Mouse (Mus musculus): ENCODE results near the gene Hmmr. TPM values are rescaled to one million over a fixed set of nuclear protein-coding genes. Genes with fewer than 3 reads are reported as not detected.
"Not testable (repeated sequence)": the region's sequence is repeated elsewhere in the genome, so short reads cannot be mapped to it uniquely, and the experiment has no call there.

Gene Hmmr
- polyA plus RNA-seq, 1 experiment from 2014 or later = 43.2 TPM

DNA sequence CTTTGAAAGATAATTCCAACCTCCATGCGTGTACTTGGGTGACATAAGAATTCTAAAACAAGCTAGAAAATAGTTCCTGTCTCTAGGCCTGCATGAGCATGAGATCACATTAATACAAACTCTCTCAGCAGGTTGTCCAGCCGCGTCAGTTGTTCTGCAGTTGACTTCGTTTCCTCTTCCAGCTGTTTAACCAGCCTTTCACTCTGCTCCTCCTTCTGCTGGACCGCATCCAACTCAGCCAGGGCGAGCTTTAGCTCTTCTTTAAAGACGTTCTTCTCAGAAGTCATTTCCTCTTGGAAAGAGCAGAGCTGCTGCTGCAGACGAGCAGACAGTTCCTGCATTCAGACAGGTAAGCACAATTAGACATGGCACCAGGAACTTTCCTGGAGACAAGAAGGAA is 19.4 kb downstream of the Hmmr start:
- no peak overlapping the region for H3K4me2 ChIP-seq (replicated peaks; ENCODE audit: low read depth, low read length)
- ATAC-seq (ENCODE audit: low FRiP score, low TSS enrichment) = no peak
- no peaks in the 10 kb centered on the region for H3K9me3 ChIP-seq (ENCODE audit: low read length)
- no peaks in the 10 kb centered on the region for H3K4me1 ChIP-seq (ENCODE audit: insufficient read depth, low read length)
- 80% methylated on average over 8 of the region's 8 CpGs for WGBS
- H3K27me3 ChIP-seq (ENCODE audit: insufficient read depth, low read length) = no peaks in the 10 kb centered on the region
- no peak overlapping the region for H3K9ac ChIP-seq (replicated peaks; ENCODE audit: low read length)
- no peak overlapping the region for H3K4me3 ChIP-seq (ENCODE audit: low read length)
- peaks cover 62% of the 10 kb centered on the region for H3K36me3 ChIP-seq (ENCODE audit: insufficient read depth, low read length)
- H3K27ac ChIP-seq (ENCODE audit: low read length) = no peak overlapping the region

DNA sequence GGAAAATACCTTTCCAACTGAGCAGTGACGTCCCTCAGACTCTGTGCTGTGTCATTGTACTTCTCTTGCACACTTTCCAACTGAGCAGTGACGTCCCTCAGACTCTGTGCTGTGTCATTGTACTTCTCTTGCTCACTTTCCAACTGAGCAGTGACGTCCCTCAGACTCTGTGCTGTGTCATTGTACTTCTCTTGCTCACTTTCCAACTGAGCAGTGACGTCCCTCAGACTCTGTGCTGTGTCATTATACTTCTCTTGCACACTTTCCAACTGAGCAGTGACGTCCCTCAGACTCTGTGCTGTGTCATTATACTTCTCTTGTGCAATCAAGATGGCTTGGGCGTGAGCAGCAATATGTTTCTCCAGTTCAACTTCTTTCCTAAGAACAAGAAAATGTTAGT is 23.3 kb downstream of the Hmmr start:
- WGBS = 92% methylated on average over 6 of the region's 6 CpGs
- not testable (repeated sequence) for H3K27me3 ChIP-seq (ENCODE audit: insufficient read depth, low read length); H3K4me1 ChIP-seq (ENCODE audit: insufficient read depth, low read length); ATAC-seq (ENCODE audit: low FRiP score, low TSS enrichment); H3K9ac ChIP-seq (replicated peaks; ENCODE audit: low read length); H3K4me2 ChIP-seq (replicated peaks; ENCODE audit: low read depth, low read length); H3K4me3 ChIP-seq (ENCODE audit: low read length); H3K9me3 ChIP-seq (ENCODE audit: low read length); H3K27ac ChIP-seq (ENCODE audit: low read length)
- peaks cover 64% of the 10 kb centered on the region for H3K36me3 ChIP-seq (ENCODE audit: insufficient read depth, low read length)

DNA sequence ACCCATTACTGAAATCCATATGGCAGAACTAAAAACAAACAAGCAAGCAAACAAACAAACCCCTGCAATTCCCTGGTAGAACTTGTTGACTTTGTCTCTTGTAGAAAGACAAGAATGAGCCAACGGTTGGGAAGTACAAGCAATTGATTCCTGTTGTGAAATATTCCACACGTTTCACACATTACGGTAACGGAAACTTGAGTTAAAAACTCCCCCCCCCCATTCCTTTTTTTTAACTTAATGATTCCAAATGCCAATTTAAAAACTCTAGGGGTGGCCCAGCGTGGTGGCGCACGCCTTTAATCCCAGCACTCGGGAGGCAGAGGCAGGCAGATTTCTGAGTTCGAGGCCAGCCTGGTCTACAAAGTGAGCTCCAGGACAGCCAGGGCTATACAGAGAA is 38.1 kb downstream of the Hmmr start, which contains the start of gene Mat2b:
Gene Mat2b (minus strand): TSS at position 101 of the 400 bp plus-strand sequence.
- WGBS = 84% methylated on average over 8 of the region's 9 CpGs
- Histone ChIP-seq H3K4me2 (replicated peaks; ENCODE audit: low read depth, low read length) (peak within 1 kb of the TSS; percentile 86), H3K4me1 (ENCODE audit: insufficient read depth, low read length) (peaks cover 16% of the 10 kb centered on the region), H3K27me3 (ENCODE audit: insufficient read depth, low read length) (no peaks in the 10 kb centered on the region), H3K4me3 (ENCODE audit: low read length) (peak within 1 kb of the TSS; percentile 76), H3K9ac (replicated peaks; ENCODE audit: low read length) (peak within 1 kb of the TSS; percentile 86), H3K9me3 (ENCODE audit: low read length) (peaks cover 5% of the 10 kb centered on the region; the same call in 1 of the 2 replicates), H3K27ac (ENCODE audit: low read length) (peak within 1 kb of the TSS; percentile 98), H3K36me3 (ENCODE audit: insufficient read depth, low read length) (peaks cover 4% of the 10 kb centered on the region; the same call in 1 of the 2 replicates)
- no peak for ATAC-seq (ENCODE audit: low FRiP score, low TSS enrichment)

DNA sequence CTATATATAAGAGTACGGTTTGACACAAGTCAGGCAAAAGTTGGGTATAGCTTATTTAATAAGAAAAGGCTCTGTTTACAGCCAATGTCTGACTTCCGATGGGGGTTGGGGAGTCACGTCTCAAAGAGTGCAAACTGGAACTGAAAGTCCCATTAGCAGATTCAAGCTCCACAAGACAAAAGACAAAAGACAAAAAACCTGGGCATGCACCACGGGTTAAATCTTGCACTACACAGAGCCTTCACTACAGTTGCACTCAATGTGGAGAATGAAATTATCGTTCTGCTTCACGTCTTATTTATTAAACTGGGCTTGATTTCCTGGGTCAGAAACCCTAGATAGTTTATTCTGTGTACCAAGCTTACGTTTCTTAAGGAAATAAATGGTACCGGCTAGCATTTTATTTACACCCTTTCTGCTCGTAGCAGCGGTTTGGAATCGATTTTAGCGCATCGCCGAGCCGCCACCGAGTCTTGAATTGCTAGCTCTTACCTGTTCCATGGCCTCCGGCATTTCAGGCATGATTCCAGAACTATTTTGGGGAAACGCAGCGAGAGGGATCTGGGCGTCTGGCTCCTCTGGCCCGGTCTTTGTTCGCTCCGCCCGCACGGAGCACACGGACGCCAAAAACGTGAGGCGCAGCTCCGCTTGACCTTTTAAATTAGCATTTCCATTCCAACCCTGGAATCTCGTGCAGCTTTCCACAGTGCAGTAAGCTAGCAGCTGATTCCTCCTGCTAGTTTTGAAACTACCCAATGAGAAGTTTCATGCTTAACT is 38.7 kb downstream of the Hmmr start:
- no peaks in the 10 kb centered on the region for H3K9me3 ChIP-seq (ENCODE audit: low read length)
- ATAC-seq (ENCODE audit: low FRiP score, low TSS enrichment) = peak; percentile 37
- peak overlapping the region; percentile 86 for H3K4me2 ChIP-seq (replicated peaks; ENCODE audit: low read depth, low read length)
- no peaks in the 10 kb centered on the region for H3K27me3 ChIP-seq (ENCODE audit: insufficient read depth, low read length)
- under 1% methylated on average over 31 of the region's 31 CpGs for WGBS
- H3K4me1 ChIP-seq (ENCODE audit: insufficient read depth, low read length) = peaks cover 22% of the 10 kb centered on the region
- peak overlapping the region; percentile 98 for H3K27ac ChIP-seq (ENCODE audit: low read length)
- H3K9ac ChIP-seq (replicated peaks; ENCODE audit: low read length) = peak overlapping the region; percentile 86
- H3K4me3 ChIP-seq (ENCODE audit: low read length) = peak overlapping the region; percentile 76
- H3K36me3 ChIP-seq (ENCODE audit: insufficient read depth, low read length) = no peaks in the 10 kb centered on the region

- Histone ChIP-seq H3K4me3 (ENCODE audit: low read length) (peak overlapping the region; percentile 76), H3K4me1 (ENCODE audit: insufficient read depth, low read length) (peaks cover 22% of the 10 kb centered on the region), H3K27ac (ENCODE audit: low read length) (peak overlapping the region; percentile 98), H3K9me3 (ENCODE audit: low read length) (no peaks in the 10 kb centered on the region), H3K4me2 (replicated peaks; ENCODE audit: low read depth, low read length) (peak overlapping the region; percentile 86), H3K9ac (replicated peaks; ENCODE audit: low read length) (peak overlapping the region; percentile 78), H3K27me3 (ENCODE audit: insufficient read depth, low read length) (no peaks in the 10 kb centered on the region), H3K36me3 (ENCODE audit: insufficient read depth, low read length) (no peaks in the 10 kb centered on the region)
- ATAC-seq (ENCODE audit: low FRiP score, low TSS enrichment) = peak; percentile 57
- WGBS = under 1% methylated on average over 16 of the region's 16 CpGs
Observed at GRCm38 (mm10) chr11:40693366-40693951, 39.8 kb downstream of the Hmmr start.

DNA sequence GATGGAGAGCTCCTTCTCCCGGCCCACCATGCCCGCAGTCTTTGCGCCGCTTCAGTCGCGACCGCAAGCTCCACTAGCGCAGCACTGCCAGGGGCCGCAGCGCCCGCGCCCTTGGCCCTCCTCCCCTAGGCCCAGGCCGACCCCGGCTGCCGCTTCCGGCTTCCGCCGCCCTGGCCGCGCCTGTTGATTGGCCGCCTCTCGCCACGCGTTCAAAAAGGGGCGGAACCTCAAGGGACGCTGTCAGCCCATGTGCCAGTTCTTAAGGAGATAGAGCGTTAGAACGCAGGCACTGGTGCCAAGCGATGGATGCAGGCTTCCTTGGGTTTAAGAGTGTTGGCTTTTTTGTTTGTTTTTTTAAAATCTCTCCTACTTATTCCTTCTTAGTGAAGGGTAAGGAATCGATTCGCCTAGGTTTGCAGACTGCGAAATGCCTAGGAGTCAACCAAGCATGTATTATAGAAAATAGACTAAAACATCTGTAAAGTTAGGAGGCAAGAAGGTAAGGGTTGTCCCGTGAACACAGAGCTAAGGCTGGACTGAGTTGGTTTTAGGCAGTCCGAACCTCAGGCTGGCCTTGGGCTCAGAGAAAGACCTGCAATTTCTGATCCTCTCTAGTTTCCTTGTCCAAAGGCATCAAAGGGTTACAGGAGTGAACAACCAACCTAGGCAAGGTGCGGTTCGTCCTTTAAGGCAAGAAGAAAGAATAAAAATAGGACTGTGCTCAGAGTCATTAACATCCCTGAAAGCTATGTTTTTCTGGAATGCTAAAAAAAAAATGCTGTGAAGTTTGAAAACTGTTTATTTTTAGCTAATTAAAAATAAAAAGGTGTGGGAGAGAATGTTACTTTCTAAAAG is 40.5 kb downstream of the Hmmr start:
- Histone ChIP-seq H3K9ac (replicated peaks; ENCODE audit: low read length) (peak overlapping the region; percentile 78), H3K27ac (ENCODE audit: low read length) (peak overlapping the region; percentile 98), H3K4me1 (ENCODE audit: insufficient read depth, low read length) (peaks cover 22% of the 10 kb centered on the region), H3K4me2 (replicated peaks; ENCODE audit: low read depth, low read length) (peak overlapping the region; percentile 86), H3K27me3 (ENCODE audit: insufficient read depth, low read length) (no peaks in the 10 kb centered on the region), H3K4me3 (ENCODE audit: low read length) (peak overlapping the region; percentile 76), H3K36me3 (ENCODE audit: insufficient read depth, low read length) (no peaks in the 10 kb centered on the region), H3K9me3 (ENCODE audit: low read length) (no peaks in the 10 kb centered on the region)
- peak; percentile 97 for ATAC-seq (ENCODE audit: low FRiP score, low TSS enrichment)
- WGBS = under 1% methylated on average over 36 of the region's 36 CpGs

DNA sequence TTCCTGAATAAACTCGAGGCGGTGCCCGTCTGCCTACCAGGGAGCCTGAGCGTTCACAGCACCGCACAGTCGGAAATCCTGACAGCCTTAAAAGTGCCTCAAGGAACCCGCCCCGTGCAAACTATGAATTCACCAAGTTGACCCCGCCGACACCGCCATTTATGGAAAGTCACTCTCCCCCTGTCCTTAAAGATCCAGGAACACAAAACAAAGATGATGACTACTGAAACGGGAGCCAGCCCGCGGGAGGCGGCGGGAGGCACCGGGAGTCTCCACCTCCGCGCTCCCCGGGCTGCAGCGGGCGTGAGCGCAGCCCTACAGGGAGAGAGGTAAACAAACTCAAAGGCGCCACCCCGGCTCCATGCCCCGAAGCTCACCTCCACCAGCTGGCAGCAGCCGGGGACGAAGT is 41.1 kb downstream of the Hmmr start:
- Histone ChIP-seq H3K4me2 (replicated peaks; ENCODE audit: low read depth, low read length) (peak overlapping the region; percentile 86), H3K4me3 (ENCODE audit: low read length) (peak overlapping the region; percentile 76), H3K9ac (replicated peaks; ENCODE audit: low read length) (peak overlapping the region; percentile 78), H3K36me3 (ENCODE audit: insufficient read depth, low read length) (peaks cover 5% of the 10 kb centered on the region; the same call in 1 of the 2 replicates), H3K9me3 (ENCODE audit: low read length) (no peaks in the 10 kb centered on the region), H3K27ac (ENCODE audit: low read length) (peak overlapping the region; percentile 98), H3K27me3 (ENCODE audit: insufficient read depth, low read length) (no peaks in the 10 kb centered on the region), H3K4me1 (ENCODE audit: insufficient read depth, low read length) (peaks cover 22% of the 10 kb centered on the region)
- peak; percentile 75 for ATAC-seq (ENCODE audit: low FRiP score, low TSS enrichment)
- WGBS = under 1% methylated on average over 28 of the region's 28 CpGs

GRCm38 (mm10) chr11:40690444-40691127 is 42.6 kb downstream of the Hmmr start:
- WGBS = 61% methylated on average over 5 of the region's 5 CpGs
- ATAC-seq (ENCODE audit: low FRiP score, low TSS enrichment) = no peak
- Histone ChIP-seq H3K4me1 (ENCODE audit: insufficient read depth, low read length) (peaks cover 22% of the 10 kb centered on the region), H3K36me3 (ENCODE audit: insufficient read depth, low read length) (peaks cover 18% of the 10 kb centered on the region; the same call in 1 of the 2 replicates), H3K4me2 (replicated peaks; ENCODE audit: low read depth, low read length) (peak overlapping the region; percentile 86), H3K9ac (replicated peaks; ENCODE audit: low read length) (0 out of 2 replicates have a peak overlapping the region, but pooled peaks have one; percentile 78), H3K27me3 (ENCODE audit: insufficient read depth, low read length) (no peaks in the 10 kb centered on the region), H3K27ac (ENCODE audit: low read length) (no peak overlapping the region), H3K4me3 (ENCODE audit: low read length) (no peak overlapping the region), H3K9me3 (ENCODE audit: low read length) (no peaks in the 10 kb centered on the region)

DNA sequence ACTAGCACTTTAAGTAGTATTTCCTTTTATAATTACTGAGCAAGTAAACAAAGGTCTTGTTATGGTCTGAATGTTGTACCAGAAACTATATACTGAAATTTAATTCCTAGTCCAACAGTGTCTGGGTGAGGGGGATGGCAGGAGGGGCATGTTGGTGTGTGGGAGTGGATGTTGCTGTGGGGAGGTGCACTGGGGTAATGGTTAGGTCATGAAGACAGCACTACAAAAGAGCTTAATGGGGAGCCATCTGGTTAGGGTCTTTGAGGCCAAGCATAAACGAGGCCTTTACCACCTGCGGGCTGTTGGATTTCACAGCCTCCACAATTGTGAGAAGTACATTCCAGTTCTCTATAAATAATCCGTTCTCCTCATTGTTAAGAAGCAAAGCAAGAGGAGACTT is 49.9 kb downstream of the Hmmr start:
- no peak overlapping the region for H3K4me3 ChIP-seq (ENCODE audit: low read length)
- no peak for ATAC-seq (ENCODE audit: low FRiP score, low TSS enrichment)
- H3K4me2 ChIP-seq (replicated peaks; ENCODE audit: low read depth, low read length) = no peak overlapping the region
- no peaks in the 10 kb centered on the region for H3K4me1 ChIP-seq (ENCODE audit: insufficient read depth, low read length)
- H3K9me3 ChIP-seq (ENCODE audit: low read length) = no peaks in the 10 kb centered on the region; the same call in 1 of the 2 replicates
- no peaks in the 10 kb centered on the region for H3K27me3 ChIP-seq (ENCODE audit: insufficient read depth, low read length)
- H3K27ac ChIP-seq (ENCODE audit: low read length) = no peak overlapping the region
- peaks cover 59% of the 10 kb centered on the region for H3K36me3 ChIP-seq (ENCODE audit: insufficient read depth, low read length)
- no peak overlapping the region for H3K9ac ChIP-seq (replicated peaks; ENCODE audit: low read length)
- 23% methylated on average over 3 of the region's 3 CpGs for WGBS

All from kidney, embryonic 16.5 days (tissue).